In genomic region chr10:34418204-34418756, GRCm38 (mm10) we compare ENCODE assay signal across 8 mouse cellular contexts. TPM values are rescaled to one million over a fixed set of nuclear protein-coding genes. Genes with fewer than 3 reads are reported as not detected.
A peak's percentile ranks its signal among the peaks of the same experiment; 100 is the strongest.
DNase-seq lines count a peak whose midpoint lies in the region; ATAC-seq lines count a peak whose summit lies in the region.

TSS of gene Nt5dc1 (minus strand) at chr10:34418552.

- peak within 1 kb of the TSS; percentile 63 for H3K4me3 ChIP-seq in hindbrain, embryonic 11.5 days (ENCODE audit: low read depth, low read length)

- H3K9me3 ChIP-seq in hindbrain, embryonic 11.5 days (ENCODE audit: control insufficient read depth, low read length): no peaks in the 10 kb centered on the region

- H3K9ac ChIP-seq in hindbrain, embryonic 11.5 days (ENCODE audit: low read depth, low read length): peak within 1 kb of the TSS; percentile 78

- H3K27me3 ChIP-seq in hindbrain, embryonic 11.5 days (ENCODE audit: control insufficient read depth, insufficient read depth, low read length): no peaks in the 10 kb centered on the region

- H3K4me1 ChIP-seq in hindbrain, embryonic 11.5 days (replicated peaks; ENCODE audit: control insufficient read depth, insufficient read depth, low read length): no peaks in the 10 kb centered on the region

- under 1% methylated on average over 41 of the region's 49 CpGs for WGBS in hindbrain, embryonic 11.5 days

- no peak within 1 kb of the TSS for H3K27ac ChIP-seq in hindbrain, embryonic 11.5 days (ENCODE audit: low read depth, low read length)

- peak; percentile 99 for ATAC-seq in hindbrain, embryonic 11.5 days (ENCODE audit: low FRiP score)

- peak within 1 kb of the TSS; percentile 55 for H3K4me2 ChIP-seq in hindbrain, embryonic 11.5 days (replicated peaks; ENCODE audit: low read depth, low read length)

- peak; percentile 97 for DNase-seq in Muller cell, postnatal 12 days (ENCODE audit: inconsistent ontology term)
- peak; percentile 89 for DNase-seq in cerebellum, adult 9-11 months
- DNase-seq in frontal cortex, adult 2 months (ENCODE audit: extremely low spot score in 1 of 2, low spot score in 1 of 2): peak; percentile 74 to 94
- DNase-seq in hindbrain, embryonic 11.5 days (ENCODE audit: low spot score): peak; percentile 93
- peak; percentile 87 to 91 for DNase-seq in layer of hippocampus, postnatal 10 days (ENCODE audit: low spot score in 2 of 2)
- DNase-seq in lung, postnatal 10 days: peak; percentile 95
- DNase-seq in ovary, postnatal 36 days (ENCODE audit: low spot score): peak; percentile 95
- peak; percentile 94 for DNase-seq in thymus, postnatal 25 days

- no peaks in the 10 kb centered on the region for H3K36me3 ChIP-seq in hindbrain, embryonic 11.5 days (ENCODE audit: control insufficient read depth, insufficient read depth, low read length)

RNA-seq across cellular contexts. Expression of gene Nt5dc1, which starts in this region (rescaled TPM):
- 1.6 and 2.4 TPM in 2 replicates for polyA plus RNA-seq in frontal cortex, adult 2 months (2012; rRNA removed)
- polyA plus RNA-seq in hindbrain, embryonic 11.5 days (2014; fragmentation: Nextera tagmentation; extraction: Ambion mirVana): 5.8 and 6.1 TPM in 2 replicates
- total RNA-seq in layer of hippocampus, postnatal 10 days (2021): 1 to 10 TPM; 1.6 to 2.9 TPM
